Mouse (Mus musculus) left cerebral cortex, adult 2 months (tissue): Measurements from ENCODE around the gene Fancl. TPM values are rescaled to one million over a fixed set of nuclear protein-coding genes. Genes with fewer than 3 reads are reported as not detected.
"Not testable (repeated sequence)": the region's sequence is repeated elsewhere in the genome, so short reads cannot be mapped to it uniquely, and the experiment has no call there.

Experiments
- DNase-seq, 2 experiments: peaks; one replicate each; pipeline ENCODE4 v3.0.0; 2021 to 2022; ENCODE audit warnings: low spot score in 2 of 2, mixed read lengths in 1 of 2; ENCODE audit errors: extremely low spot score in 1 of 2
- H3K27ac ChIP-seq: fragments of 200-600 bp; 2 replicates; pipeline ENCODE4 v1.8.1; 2022
- H3K4me3 ChIP-seq: fragments of 200-600 bp; 2 replicates; pipeline ENCODE4 v1.8.1; 2022
- CTCF ChIP-seq: fragments of 200-600 bp; IDR thresholded peaks from 2 replicates; pipeline ENCODE4 v1.8.1; 2022; ENCODE audit warnings: antibody characterized with exemption, mild to moderate bottlenecking, moderate library complexity
- intact Hi-C: fragments of 180-260 bp; cut with DNase I; formaldehyde crosslinking; loops from one replicate; pipeline ENCODE4 v1.15.1; 2025
- long read RNA-seq, 2 experiments: library from polyadenylated mRNA; stranded (forward); transcript quantifications; one replicate each; pipeline ENCODE4 v2.0.0; 2021; ENCODE audit warnings: borderline mapping rate in 2 of 2
- total RNA-seq, 2 experiments: library from RNA; stranded (reverse); gene quantifications; 2 replicates each; pipeline ENCODE4 v1.2.3; 2021

The Fancl gene
- total RNA-seq, result 1 to 10 TPM; 8.4 to 9.6 TPM
- long read RNA-seq, experiment 1, partial matches to known transcripts, result 0 of 2 reads
- long read RNA-seq, experiment 1, other reads (novel, unspliced or antisense), result 0 of 2 reads
- long read RNA-seq, experiment 2, result 0 reads

DNA sequence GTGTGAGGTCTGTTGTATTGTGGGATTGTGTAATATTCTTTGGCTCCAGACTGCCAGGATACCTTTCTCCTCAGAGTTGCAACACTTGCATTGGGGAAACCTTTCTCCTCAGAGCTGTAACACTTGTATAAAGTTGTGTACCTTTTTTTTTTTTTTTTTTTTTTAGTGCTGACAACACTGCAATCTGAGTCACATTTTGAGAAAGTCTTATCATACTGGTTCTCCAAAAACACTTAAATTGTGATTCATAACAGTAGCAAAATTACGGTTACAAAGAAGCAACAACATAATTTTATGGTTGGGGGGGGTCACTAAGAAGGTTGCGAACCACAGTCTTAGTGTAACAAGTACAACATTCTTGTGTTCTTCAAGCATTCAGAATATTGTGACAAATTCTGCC, at the start of gene Fancl:
Gene Fancl (plus strand): TSS at position 165 of the 400 bp plus-strand sequence.
- no peak for DNase-seq
- TF ChIP-seq CTCF, result no peak
- intact Hi-C loops, result loop anchor here (5.0 kb wide), 1 partner anchor 174 kb away; the partner anchor contains the start of gene 5730522E02Rik
- Histone ChIP-seq H3K4me3 (peak within 1 kb of the TSS; percentile 90), H3K27ac (peak within 1 kb of the TSS; percentile 96)

DNA sequence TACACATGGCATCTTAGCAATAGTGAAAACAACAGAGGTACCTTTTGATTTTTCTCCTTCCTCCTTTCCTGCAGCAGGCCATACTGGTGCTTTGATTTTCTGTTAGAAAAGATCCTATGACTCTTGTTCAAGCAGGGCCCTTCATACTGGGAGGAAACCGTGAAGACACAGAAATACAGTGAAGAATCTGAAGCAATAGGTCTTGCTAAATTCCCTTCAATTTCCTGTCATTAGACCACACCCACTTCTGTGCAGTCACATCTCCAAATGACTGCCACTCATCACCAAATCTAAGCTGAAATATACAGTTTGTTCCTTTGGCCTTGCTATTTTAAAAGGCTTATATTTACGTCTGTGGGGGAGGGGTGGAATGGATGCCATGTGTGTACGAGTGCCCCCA, 49.1 kb upstream of the Fancl start:
- no peak for DNase-seq
- no peak overlapping the region for H3K27ac ChIP-seq
- H3K4me3 ChIP-seq, result no peak overlapping the region
- TF ChIP-seq CTCF, result no peak
- intact Hi-C loops, result no loop called here

- intact Hi-C loops, H3K27ac ChIP-seq, H3K4me3 ChIP-seq, DNase-seq: not testable (repeated sequence)
These were observed 15.8 kb upstream of the Fancl start for GRCm38 (mm10) chr11:26370176-26370575.

- intact Hi-C loops, H3K27ac ChIP-seq, H3K4me3 ChIP-seq, DNase-seq: not testable (repeated sequence)
These were observed 14.0 kb upstream of the Fancl start for GRCm38 (mm10) chr11:26371980-26372379.

GRCm38 (mm10) chr11:26374132-26374531, 11.8 kb upstream of the Fancl start:
- intact Hi-C loops, result no loop called here
- no peak overlapping the region for H3K27ac ChIP-seq
- DNase-seq, result no peak
- no peak for TF ChIP-seq CTCF
- H3K4me3 ChIP-seq, result no peak overlapping the region

GRCm38 (mm10) chr11:26378074-26378473, 7.9 kb upstream of the Fancl start:
- TF ChIP-seq CTCF, result no peak
- intact Hi-C loops, result no loop called here
- Histone ChIP-seq H3K4me3 (no peak overlapping the region), H3K27ac (no peak overlapping the region)
- DNase-seq, result no peak

- TF ChIP-seq CTCF, result no peak
- DNase-seq, result no peak
- Histone ChIP-seq H3K27ac (no peak overlapping the region), H3K4me3 (no peak overlapping the region)
- intact Hi-C loops, result no loop called here
These were observed 4.4 kb upstream of the Fancl start for GRCm38 (mm10) chr11:26381499-26381898.

DNA sequence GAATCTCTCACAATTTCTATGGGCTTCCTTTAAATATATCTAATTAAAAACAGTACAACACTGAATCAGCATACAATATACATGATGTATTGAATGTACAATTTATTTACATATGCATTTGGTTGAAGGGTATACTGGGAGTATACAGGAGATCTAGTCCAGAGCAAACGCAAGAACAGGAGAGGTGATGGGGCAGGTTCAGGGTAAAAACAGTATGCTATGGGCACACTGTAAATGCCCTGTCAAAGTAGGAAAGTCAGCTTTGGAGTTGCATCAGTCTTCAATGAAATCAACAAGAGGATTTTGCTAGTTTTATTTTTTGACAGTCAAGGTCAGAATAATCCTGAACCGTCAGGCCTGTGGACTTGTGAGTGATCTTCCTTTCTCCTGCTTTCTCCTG, 743 bp downstream of the Fancl start:
- peak overlapping the region; percentile 90 for H3K4me3 ChIP-seq
- intact Hi-C loops, result loop anchor here (5.0 kb wide), 1 partner anchor 174 kb away; the partner anchor contains the start of gene 5730522E02Rik
- no peak for DNase-seq
- TF ChIP-seq CTCF, result no peak
- H3K27ac ChIP-seq, result peak overlapping the region; percentile 96

DNA sequence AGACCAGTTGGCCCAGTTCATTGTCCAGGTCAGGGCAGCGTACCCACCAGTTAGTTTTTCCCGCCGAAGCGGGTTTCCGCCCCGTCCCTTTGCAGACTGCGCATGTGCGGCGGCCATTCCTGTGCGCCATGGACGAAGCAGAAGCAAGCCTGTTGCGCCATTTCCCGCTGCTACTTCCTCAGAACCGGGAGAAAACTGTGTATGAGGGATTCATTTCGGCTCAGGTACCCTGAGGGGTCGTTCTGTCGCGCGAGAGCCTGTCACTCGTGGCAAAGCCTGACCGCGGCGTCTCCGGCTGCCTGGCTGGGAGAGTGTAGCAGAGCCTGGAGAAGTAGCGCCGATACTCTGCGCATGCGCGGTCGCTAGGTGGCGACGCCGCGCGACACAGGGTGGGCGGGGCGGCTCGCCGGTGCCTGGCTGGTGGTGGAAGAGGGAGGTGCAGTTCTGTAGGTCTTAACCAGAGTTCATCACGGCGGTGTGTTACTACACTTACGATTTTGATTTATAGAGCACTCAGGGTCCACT, 1.2 kb downstream of the Fancl start:
- peak overlapping the region; percentile 90 for H3K4me3 ChIP-seq
- peak; percentile 50 for TF ChIP-seq CTCF
- peak overlapping the region; percentile 96 for H3K27ac ChIP-seq
- intact Hi-C loops, result loop anchor here (5.0 kb wide), 1 partner anchor 175 kb away; the partner anchor contains the start of gene 5730522E02Rik
- peak; percentile 91 to 92 for DNase-seq

GRCm38 (mm10) chr11:26395561-26395960, 9.6 kb downstream of the Fancl start:
- intact Hi-C loops, result no loop called here
- DNase-seq, result no peak
- H3K27ac ChIP-seq, result no peak overlapping the region
- TF ChIP-seq CTCF, result no peak
- H3K4me3 ChIP-seq, result no peak overlapping the region

GRCm38 (mm10) chr11:26412972-26413371, 27.0 kb downstream of the Fancl start:
- TF ChIP-seq CTCF, result no peak
- DNase-seq, result no peak
- intact Hi-C loops, result no loop called here
- H3K4me3 ChIP-seq, result no peak overlapping the region
- no peak overlapping the region for H3K27ac ChIP-seq

GRCm38 (mm10) chr11:26421472-26421871, 35.5 kb downstream of the Fancl start:
- Histone ChIP-seq H3K4me3 (no peak overlapping the region), H3K27ac (no peak overlapping the region)
- intact Hi-C loops, result no loop called here
- DNase-seq, result no peak
- no peak for TF ChIP-seq CTCF

GRCm38 (mm10) chr11:26434229-26434628, 48.3 kb downstream of the Fancl start:
- TF ChIP-seq CTCF, result no peak
- intact Hi-C loops, result no loop called here
- Histone ChIP-seq H3K27ac (no peak overlapping the region), H3K4me3 (no peak overlapping the region)
- DNase-seq, result no peak
